Mouse (Mus musculus) kidney, embryonic 16.5 days (tissue): ENCODE measurements around the gene U2surp. TPM values are rescaled to one million over a fixed set of nuclear protein-coding genes. Genes with fewer than 3 reads are reported as not detected.
A peak's percentile ranks its signal among the peaks of the same experiment; 100 is the strongest.
"Not testable (repeated sequence)": the region's sequence is repeated elsewhere in the genome, so short reads cannot be mapped to it uniquely, and the experiment has no call there.

Source experiments
- ATAC-seq: fragments of 200-750 bp; cut with Nextera tagmentation; 2 replicates; pipeline ENCODE4 v1.8.0; 2017; ENCODE audit warnings: moderate TSS enrichment; ENCODE audit not compliant: low FRiP score, low TSS enrichment
- H3K27ac ChIP-seq: fragments of 300-500 bp; sonication (generic); 2 replicates; pipeline ENCODE4 v1.5.1; 2014; ENCODE audit warnings: low read length
- H3K27me3 ChIP-seq: fragments of 300-500 bp; sonication (generic); 2 replicates; pipeline ENCODE4 v1.6.1; 2014; ENCODE audit warnings: low read length, control low read depth, mixed read lengths; ENCODE audit not compliant: insufficient read depth
- H3K36me3 ChIP-seq: fragments of 300-500 bp; sonication (generic); 2 replicates; pipeline ENCODE4 v1.6.1; 2014; ENCODE audit warnings: low read length, control low read depth, mixed read lengths; ENCODE audit not compliant: insufficient read depth
- H3K4me1 ChIP-seq: fragments of 300-500 bp; sonication (generic); 2 replicates; pipeline ENCODE4 v1.6.1; 2014; ENCODE audit warnings: low read length, control low read depth, mixed read lengths; ENCODE audit not compliant: insufficient read depth
- H3K4me2 ChIP-seq: fragments of 300-500 bp; sonication (generic); replicated peaks from 2 replicates; pipeline ENCODE4 v1.6.1; 2014; ENCODE audit warnings: low read depth, low read length
- H3K4me3 ChIP-seq: fragments of 300-500 bp; sonication (generic); 2 replicates; pipeline ENCODE4 v1.5.1; 2014; ENCODE audit warnings: mild to moderate bottlenecking, low read length
- H3K9ac ChIP-seq: fragments of 300-500 bp; sonication (generic); replicated peaks from 2 replicates; pipeline ENCODE4 v1.6.1; 2014; ENCODE audit warnings: low read length
- H3K9me3 ChIP-seq: fragments of 300-500 bp; sonication (generic); 2 replicates; pipeline ENCODE4 v1.6.1; 2016; ENCODE audit warnings: low read length, control low read depth
- WGBS: fragments of 180-500 bp; shearing (Covaris S2); extraction: QIAGEN DNeasy Blood & Tissue Kit; methylation state at CpG from one replicate; pipeline ENCODE4 v1.1.7; 2014; 5-methylcytosine and 5-hydroxymethylcytosine counted together
- polyA plus RNA-seq: library from polyadenylated mRNA; unstranded; fragments of >200 nt; fragmentation: Nextera tagmentation; extraction: Ambion mirVana; gene quantifications from 2 replicates; pipeline ENCODE4 v1.2.1, GENCODE M21; 2015

Gene U2surp
- polyA plus RNA-seq, 1 experiment from 2014 or later: 100 TPM

GRCm38 (mm10) chr9:95514361-95514760, 2.6 kb upstream of the U2surp start:
- H3K4me3 ChIP-seq, ATAC-seq, H3K9me3 ChIP-seq, H3K36me3 ChIP-seq, H3K27ac ChIP-seq, H3K27me3 ChIP-seq, H3K9ac ChIP-seq, H3K4me2 ChIP-seq: not testable (repeated sequence)
- 89% methylated on average over 3 of the region's 3 CpGs for WGBS
- peaks cover 19% of the 10 kb centered on the region for H3K4me1 ChIP-seq

DNA sequence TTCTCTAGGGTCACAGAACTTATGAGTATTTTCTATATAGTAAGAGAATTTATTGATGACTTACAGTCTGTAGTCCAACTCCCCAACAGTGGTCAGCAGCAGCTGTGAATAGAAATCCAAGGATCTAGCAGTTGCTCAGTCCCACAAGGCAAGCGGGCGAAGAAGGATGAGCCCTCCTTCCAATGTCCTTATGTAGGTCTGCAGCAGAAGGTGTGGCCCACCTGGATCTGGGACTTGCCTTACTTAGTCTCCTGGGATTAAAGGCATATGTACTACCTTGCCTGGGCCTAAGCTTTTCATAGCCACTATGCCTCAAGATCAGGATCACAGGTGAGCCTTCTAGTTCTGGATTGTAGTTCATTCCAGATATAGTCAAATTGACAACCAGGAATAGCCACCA, 2.0 kb upstream of the U2surp start:
- 90% methylated on average over 2 of the region's 2 CpGs for WGBS
- ATAC-seq: no peak
- H3K27ac ChIP-seq: no peak overlapping the region

DNA sequence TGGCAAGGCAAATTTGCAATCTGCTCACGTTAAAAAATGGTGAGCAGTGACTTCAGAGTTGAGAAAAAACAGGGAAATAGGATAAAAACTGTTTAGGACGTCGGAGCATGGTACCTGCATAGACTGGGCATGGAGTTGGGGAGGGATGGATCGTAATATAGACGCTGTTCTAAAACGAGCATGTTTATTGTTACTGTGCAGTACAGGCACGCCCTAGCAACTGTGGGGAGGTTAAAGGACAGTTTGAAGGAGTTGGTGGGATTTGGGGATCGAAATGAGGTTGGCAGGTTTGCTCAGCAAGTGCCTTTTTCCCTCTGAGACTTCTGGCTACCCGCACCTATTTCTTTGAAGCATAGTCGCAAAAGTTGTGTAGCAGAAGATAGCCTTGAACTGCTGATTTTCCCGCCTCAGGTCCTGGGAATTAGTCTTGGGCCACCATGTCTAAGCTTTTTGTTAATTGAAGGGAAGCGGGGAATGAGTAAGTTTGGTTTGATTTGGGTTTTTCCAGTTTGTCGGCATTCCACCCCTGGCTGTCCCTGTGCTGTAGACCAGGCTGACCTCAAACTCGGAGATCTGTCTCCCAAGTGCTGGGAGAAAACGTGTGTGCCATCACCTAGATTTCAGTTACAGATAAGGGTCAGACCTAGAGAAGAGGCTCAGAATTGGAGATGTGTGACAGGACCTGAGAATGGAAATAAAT, 685 bp upstream of the U2surp start:
- Histone ChIP-seq H3K4me1 (peaks cover 22% of the 10 kb centered on the region), H3K4me2 (peak overlapping the region; percentile 73), H3K9me3 (no peaks in the 10 kb centered on the region), H3K36me3 (no peaks in the 10 kb centered on the region), H3K27me3 (no peaks in the 10 kb centered on the region), H3K9ac (peak overlapping the region; percentile 98), H3K4me3 (peak overlapping the region; percentile 99), H3K27ac (peak overlapping the region; percentile 95)
- WGBS: 18% methylated on average over 15 of the region's 15 CpGs
- ATAC-seq: peak; percentile 71

More for the DNA sequence above, 2.0 kb upstream of the U2surp start:
- Histone ChIP-seq H3K4me3 (no peak overlapping the region), H3K4me2 (no peak overlapping the region), H3K36me3 (no peaks in the 10 kb centered on the region), H3K4me1 (peaks cover 22% of the 10 kb centered on the region), H3K27me3 (no peaks in the 10 kb centered on the region), H3K9me3 (no peaks in the 10 kb centered on the region), H3K9ac (no peak overlapping the region)

DNA sequence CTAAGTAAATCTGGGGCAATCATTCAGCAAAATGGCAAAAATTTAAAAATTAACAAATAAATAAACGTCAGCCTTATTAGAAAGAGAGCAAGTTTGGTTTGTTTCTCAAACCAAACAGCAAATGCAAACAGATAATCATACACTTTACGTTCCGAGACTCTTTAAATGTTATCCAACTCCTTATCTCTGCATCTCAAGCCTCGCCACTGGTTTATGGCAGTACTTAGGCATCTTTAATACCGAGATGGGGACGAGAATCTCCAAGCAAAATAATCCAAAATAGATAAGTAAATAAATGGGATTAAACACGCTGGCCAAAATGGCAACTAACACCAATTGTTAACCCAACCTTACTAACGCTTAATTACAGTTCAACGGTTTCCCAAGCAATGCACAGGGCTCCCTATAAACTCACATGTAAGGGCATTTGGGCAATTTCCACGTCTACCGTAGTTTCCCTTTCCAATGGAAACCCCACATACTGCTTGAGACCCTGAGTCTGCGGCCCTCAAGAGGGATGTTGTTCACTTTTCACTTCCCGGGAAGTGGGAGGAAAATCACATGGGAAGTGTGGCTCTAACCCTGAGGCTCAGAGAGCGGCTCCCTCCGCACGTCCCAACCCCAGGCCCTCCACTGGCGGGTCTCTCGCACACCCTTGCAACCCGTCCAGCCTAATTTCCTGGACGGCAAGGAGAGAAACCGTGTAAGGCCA, 947 bp downstream of the U2surp start:
- peak overlapping the region; percentile 98 for H3K9ac ChIP-seq
- peaks cover 22% of the 10 kb centered on the region for H3K4me1 ChIP-seq
- H3K27me3 ChIP-seq: no peaks in the 10 kb centered on the region
- H3K36me3 ChIP-seq: no peaks in the 10 kb centered on the region
- 5% methylated on average over 21 of the region's 21 CpGs for whole genome bisulfite sequencing
- peak overlapping the region; percentile 84 for H3K4me2 ChIP-seq
- peak overlapping the region; percentile 95; the same call in 1 of the 2 replicates for H3K27ac ChIP-seq
- ATAC-seq: peak; percentile 33
- peak overlapping the region; percentile 99 for H3K4me3 ChIP-seq
- no peaks in the 10 kb centered on the region for H3K9me3 ChIP-seq

DNA sequence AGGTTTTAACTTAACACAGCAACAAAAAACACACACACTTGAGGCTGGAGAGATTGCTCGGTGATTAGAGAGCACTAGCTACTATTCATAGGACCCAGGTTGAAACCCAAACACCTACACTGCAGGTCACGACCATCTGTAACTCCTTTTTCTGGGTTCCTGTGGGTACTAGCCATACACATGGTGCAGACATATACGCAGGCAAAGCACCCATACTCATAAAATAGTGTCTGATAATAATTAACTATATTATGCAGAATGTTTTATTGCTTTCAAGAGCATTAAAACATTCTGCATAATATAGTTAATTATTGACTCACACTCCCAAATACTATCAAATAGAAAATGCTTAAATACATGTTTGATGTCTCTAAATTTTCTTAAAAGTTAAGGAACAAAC, 6.1 kb downstream of the U2surp start:
- Histone ChIP-seq H3K4me2 (no peak overlapping the region; the same call in 1 of the 2 replicates), H3K9me3 (no peaks in the 10 kb centered on the region), H3K4me3 (no peak overlapping the region), H3K4me1 (peaks cover 18% of the 10 kb centered on the region), H3K36me3 (no peaks in the 10 kb centered on the region), H3K27me3 (no peaks in the 10 kb centered on the region), H3K27ac (peak overlapping the region; percentile 43; the same call in 1 of the 2 replicates), H3K9ac (no peak overlapping the region)
- WGBS: 72% methylated on average over 3 of the region's 3 CpGs
- no peak for ATAC-seq

- Histone ChIP-seq H3K4me2 (no peak overlapping the region), H3K27ac (no peak overlapping the region), H3K9me3 (no peaks in the 10 kb centered on the region), H3K27me3 (no peaks in the 10 kb centered on the region), H3K4me1 (0 out of 2 replicates have a peak, but pooled peaks cover 4% of the 10 kb centered on the region), H3K9ac (no peak overlapping the region), H3K4me3 (no peak overlapping the region), H3K36me3 (peaks cover 9% of the 10 kb centered on the region; the same call in 1 of the 2 replicates)
- no peak for ATAC-seq
Measured at GRCm38 (mm10) chr9:95499848-95500247, 11.9 kb downstream of the U2surp start.

DNA sequence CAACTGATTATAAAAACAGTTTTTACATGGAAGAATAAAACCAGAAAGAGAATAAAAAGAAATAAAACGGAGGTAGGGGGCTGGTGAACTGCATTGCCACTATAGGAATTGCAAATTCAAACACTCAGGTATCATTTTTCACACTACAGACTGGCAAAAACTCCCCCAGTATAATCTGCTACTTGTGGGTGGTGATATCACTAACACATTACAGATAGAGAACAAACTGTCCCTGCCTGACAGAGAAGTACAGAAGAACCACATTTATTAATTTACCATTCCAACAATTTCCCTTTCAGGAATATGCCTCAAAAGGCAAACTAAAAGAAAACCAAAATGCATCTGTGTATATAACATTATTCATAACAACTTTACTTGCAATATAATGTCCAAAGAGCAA, 16.8 kb downstream of the U2surp start:
- H3K27ac ChIP-seq: no peak overlapping the region
- H3K9me3 ChIP-seq: no peaks in the 10 kb centered on the region
- no peak for ATAC-seq
- H3K36me3 ChIP-seq: peaks cover 17% of the 10 kb centered on the region
- H3K4me3 ChIP-seq: no peak overlapping the region
- H3K4me1 ChIP-seq: no peaks in the 10 kb centered on the region
- WGBS: 66% methylated on average over 1 of the region's 1 CpGs
- H3K27me3 ChIP-seq: no peaks in the 10 kb centered on the region
- H3K4me2 ChIP-seq: no peak overlapping the region
- no peak overlapping the region for H3K9ac ChIP-seq

DNA sequence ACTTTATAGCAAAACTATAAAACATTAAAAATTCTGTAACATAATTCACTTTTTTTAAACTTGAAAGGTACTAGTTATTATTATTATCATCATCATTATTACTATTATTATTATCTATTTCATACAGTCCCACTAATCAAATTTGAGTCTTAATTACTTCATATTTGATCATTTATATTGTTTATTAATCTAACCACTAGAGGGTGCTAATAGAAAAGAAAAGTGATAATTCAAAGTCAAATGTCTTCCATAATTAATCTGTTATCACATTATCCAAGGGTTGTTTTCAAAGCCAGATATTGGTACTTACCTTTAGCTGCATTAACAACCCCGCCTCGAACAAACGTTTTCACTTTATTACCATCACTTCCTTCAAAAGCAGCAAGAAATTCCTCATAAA, 18.4 kb downstream of the U2surp start:
- peaks cover 17% of the 10 kb centered on the region for H3K36me3 ChIP-seq
- 81% methylated on average over 3 of the region's 3 CpGs for WGBS

GRCm38 (mm10) chr9:95490003-95490402, 21.8 kb downstream of the U2surp start:
- no peak for ATAC-seq
- WGBS: 94% methylated on average over 3 of the region's 3 CpGs
- Histone ChIP-seq H3K4me2 (no peak overlapping the region), H3K9me3 (no peaks in the 10 kb centered on the region), H3K4me1 (no peaks in the 10 kb centered on the region), H3K36me3 (peaks cover 17% of the 10 kb centered on the region), H3K4me3 (no peak overlapping the region), H3K27me3 (no peaks in the 10 kb centered on the region), H3K9ac (no peak overlapping the region), H3K27ac (no peak overlapping the region)

More for the DNA sequence above, 18.4 kb downstream of the U2surp start:
- ATAC-seq: no peak
- Histone ChIP-seq H3K9ac (no peak overlapping the region), H3K4me2 (no peak overlapping the region), H3K4me1 (no peaks in the 10 kb centered on the region), H3K4me3 (no peak overlapping the region), H3K9me3 (no peaks in the 10 kb centered on the region), H3K27ac (no peak overlapping the region), H3K27me3 (no peaks in the 10 kb centered on the region)

DNA sequence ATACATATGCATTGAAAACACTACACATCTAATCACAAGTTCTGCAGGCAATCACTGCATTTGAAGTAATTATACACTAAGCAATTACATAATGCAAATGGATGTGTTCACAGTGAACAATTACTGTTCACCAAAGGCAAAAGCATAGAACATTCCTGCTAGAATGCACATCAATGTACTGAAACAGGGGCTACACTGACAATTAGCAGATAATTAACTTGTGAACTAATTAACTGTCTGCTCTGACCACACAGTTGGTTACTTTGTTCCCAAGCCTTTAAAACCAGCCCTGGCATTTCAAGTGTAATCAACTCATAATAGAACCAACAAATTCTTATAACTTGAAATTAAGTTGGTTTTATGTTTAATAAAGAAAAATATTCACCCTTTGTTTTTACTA, 22.9 kb downstream of the U2surp start:
- H3K4me2 ChIP-seq: no peak overlapping the region
- no peaks in the 10 kb centered on the region for H3K27me3 ChIP-seq
- no peak for ATAC-seq
- no peak overlapping the region for H3K9ac ChIP-seq
- no peaks in the 10 kb centered on the region for H3K9me3 ChIP-seq
- H3K36me3 ChIP-seq: peaks cover 16% of the 10 kb centered on the region
- no peak overlapping the region for H3K4me3 ChIP-seq
- H3K27ac ChIP-seq: no peak overlapping the region
- no peaks in the 10 kb centered on the region for H3K4me1 ChIP-seq
